Mouse (Mus musculus): ENCODE measurements at regions not wholly inside any gene's neighbourhood (a gene's known extent, or its start where the extent isn't known, plus 50 kb on each side); places are given as distances from the start of the nearest gene placed in this dataset.

DNA sequence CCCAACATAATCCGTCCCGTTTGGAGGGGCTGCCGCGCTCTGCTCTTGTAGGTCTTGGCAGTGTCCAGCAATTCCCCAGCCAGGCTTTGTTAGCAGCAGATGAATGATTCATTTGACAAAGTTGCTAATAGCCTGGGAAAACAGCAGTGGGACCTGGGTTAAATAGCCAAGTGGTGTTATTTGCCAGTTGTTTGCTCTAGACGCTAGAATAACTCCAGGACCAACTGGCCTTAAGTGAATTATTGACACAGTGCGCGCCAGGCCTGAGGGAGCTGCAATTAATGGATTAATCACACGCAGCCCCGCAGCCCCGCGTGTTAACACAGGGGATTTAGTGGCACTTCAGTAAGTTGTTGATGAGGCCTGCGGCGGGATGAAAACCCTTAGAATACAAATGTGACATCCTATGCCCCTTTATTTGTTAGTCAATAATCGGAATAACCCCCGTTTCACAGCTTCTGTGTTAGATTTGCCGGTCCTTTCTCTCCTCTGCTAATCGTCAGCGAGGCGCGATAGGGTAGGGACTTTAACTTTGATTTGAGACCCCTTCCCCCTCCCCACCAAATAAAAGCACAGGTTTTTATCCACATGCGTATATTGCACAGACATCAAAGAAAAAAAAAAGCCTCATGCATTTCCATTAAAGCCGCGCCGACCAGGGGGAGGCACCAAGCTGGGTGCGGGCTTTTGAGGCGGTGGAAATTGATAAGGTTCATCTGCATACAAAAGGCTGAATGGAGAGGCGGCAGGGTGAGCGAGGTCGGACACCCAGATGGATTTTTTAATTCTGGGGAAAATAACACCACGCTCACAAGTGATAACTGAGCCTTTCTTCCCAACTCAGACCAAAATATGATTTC, 118.5 kb upstream of the Sox14 start:
- no peak for TF ChIP-seq CTCF (IDR thresholded peaks at IDR 0.05; ENCODE audit: low read depth)
- TF ChIP-seq EP300 (IDR thresholded peaks at IDR 0.05; ENCODE audit: low read depth) = no peak

Measured in liver, embryonic 14.5 days (tissue).